Mouse (Mus musculus): ENCODE measurements around the gene Lmx1b.

- TF ChIP-seq POLR2A (IDR thresholded peaks at IDR 0.05; ENCODE audit: insufficient read length, low read depth) (no peak), CEBPB (IDR thresholded peaks at IDR 0.05; ENCODE audit: insufficient read depth, poor library complexity, severe bottlenecking) (no peak), E2F4 (IDR thresholded peaks at IDR 0.05; ENCODE audit: insufficient read depth) (no peak), MYOD1 (IDR thresholded peaks at IDR 0.05; ENCODE audit: control insufficient read depth in 1 of 3, insufficient read length in 2 of 3, low read depth in 2 of 3) (no peak), USF1 (IDR thresholded peaks at IDR 0.05; ENCODE audit: low read depth) (no peak), MAX (IDR thresholded peaks at IDR 0.05; ENCODE audit: low read depth) (no peak), MYOG (IDR thresholded peaks at IDR 0.05; ENCODE audit: control insufficient read depth in 1 of 3, insufficient read depth in 1 of 3, insufficient read length in 2 of 3, low read depth in 2 of 3) (no peak), TCF12 (IDR thresholded peaks at IDR 0.05; ENCODE audit: insufficient read depth, poor library complexity, severe bottlenecking) (no peak), POLR2AphosphoS2 (IDR thresholded peaks at IDR 0.05; ENCODE audit: insufficient read length, low read depth) (no peak), SRF (IDR thresholded peaks at IDR 0.05; ENCODE audit: control insufficient read depth, insufficient read length, low read depth) (no peak)
These were observed 87.6 kb downstream of the Lmx1b start for GRCm38 (mm10) chr2:33552672-33553071.

Data from myocyte (in vitro differentiated cells).